Mouse (Mus musculus) E14TG2a.4 (cell line): ENCODE data around the gene Trim25.

Experiments used
- CTCF ChIP-seq: conservative IDR thresholded peaks from 2 replicates; pipeline ENCODE4 v1.5.1; 2014; ENCODE audit warnings: low read length
- NANOG ChIP-seq: IDR thresholded peaks from 2 replicates; pipeline ENCODE4 v1.6.1; 2014; ENCODE audit warnings: borderline replicate concordance, low read length, mixed read lengths
- POU5F1 ChIP-seq: IDR thresholded peaks from 2 replicates; pipeline ENCODE4 v1.6.1; 2014; ENCODE audit warnings: low read length, borderline replicate concordance

GRCm38 (mm10) chr11:88950640-88951250, 48.4 kb upstream of the Trim25 start:
- TF ChIP-seq CTCF: no peak
- no peak for TF ChIP-seq POU5F1
- no peak for TF ChIP-seq NANOG
